Mouse (Mus musculus) left cerebral cortex, postnatal 36 days (tissue): ENCODE measurements around the gene Ripk4. TPM values are rescaled to one million over a fixed set of nuclear protein-coding genes. Genes with fewer than 3 reads are reported as not detected.

Experiments used
- DNase-seq, 2 experiments: peaks; one replicate each; pipeline ENCODE4 v3.0.0; 2021 to 2022; ENCODE audit warnings: low spot score in 2 of 2, mixed read lengths in 1 of 2
- intact Hi-C: fragments of 180-260 bp; cut with DNase I; formaldehyde crosslinking; loops from one replicate; pipeline ENCODE4 v1.15.1; 2025
- total RNA-seq, 2 experiments: library from RNA; stranded (reverse); gene quantifications; 2 replicates each; pipeline ENCODE4 v1.2.3; 2021

Gene Ripk4
- total RNA-seq: under 1 TPM; 0.27 to 0.52 TPM

GRCm38 (mm10) chr16:97763061-97763989, at the start of gene Ripk4:
Ripk4 (minus strand) TSS chr16:97763787.
- intact Hi-C loops: loop anchor here (10.0 kb wide), 1 partner anchor 439 kb away; no protein-coding TSS in a partner anchor
- DNase-seq: no peak

DNA sequence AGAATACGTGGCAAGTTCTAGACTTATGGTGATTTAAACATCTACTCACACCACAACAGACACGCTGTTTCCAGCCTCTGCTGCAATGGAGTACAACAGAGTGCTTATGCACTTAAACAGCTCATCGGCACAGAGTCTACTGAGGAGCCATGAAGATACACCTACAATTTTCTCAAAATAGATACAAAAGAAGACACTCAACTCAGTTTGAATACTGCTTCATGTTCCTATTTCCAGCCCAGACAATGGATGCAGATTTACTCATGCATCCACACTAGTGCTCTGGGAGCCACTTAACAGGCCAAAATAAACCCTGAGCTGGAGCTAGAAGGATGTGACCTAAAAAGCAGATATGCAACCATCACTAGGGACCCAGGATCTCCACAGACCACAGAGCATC, 45.3 kb upstream of the Ripk4 start:
- DNase-seq: peak; percentile 17 to 23
- intact Hi-C loops: loop anchor here (5.0 kb wide), 1 partner anchor 43 kb away; the partner anchor contains the start of gene Prdm15

DNA sequence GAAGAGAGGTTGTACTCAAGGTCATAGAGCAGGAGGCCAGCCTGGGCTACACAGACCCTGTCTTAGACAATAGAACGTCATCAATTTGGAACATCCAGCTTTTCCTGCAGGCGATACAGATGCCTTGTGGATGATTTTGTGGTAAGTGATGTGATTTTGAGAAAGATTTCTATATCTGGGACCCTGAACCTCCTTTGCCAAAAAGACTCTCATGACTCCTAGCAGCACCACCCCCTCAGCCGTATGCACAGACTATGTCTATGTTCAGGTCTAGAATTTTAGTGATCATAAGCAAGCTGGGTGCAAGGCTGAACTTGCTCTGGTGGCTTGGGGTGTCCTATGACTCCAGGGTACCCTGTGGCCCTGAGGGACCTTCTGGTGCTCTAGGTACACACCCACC, 42.1 kb upstream of the Ripk4 start:
- DNase-seq: peak in 1 of 2 experiments; percentile 13
- intact Hi-C loops: loop anchor here (5.0 kb wide), 1 partner anchor 47 kb away; the partner anchor contains the start of gene Prdm15

- intact Hi-C loops: loop anchor here (5.0 kb wide), 1 partner anchor 47 kb away; the partner anchor contains the start of gene Prdm15
- peak; percentile 73 for DNase-seq
Measured at GRCm38 (mm10) chr16:97804680-97805547, 41.3 kb upstream of the Ripk4 start.

DNA sequence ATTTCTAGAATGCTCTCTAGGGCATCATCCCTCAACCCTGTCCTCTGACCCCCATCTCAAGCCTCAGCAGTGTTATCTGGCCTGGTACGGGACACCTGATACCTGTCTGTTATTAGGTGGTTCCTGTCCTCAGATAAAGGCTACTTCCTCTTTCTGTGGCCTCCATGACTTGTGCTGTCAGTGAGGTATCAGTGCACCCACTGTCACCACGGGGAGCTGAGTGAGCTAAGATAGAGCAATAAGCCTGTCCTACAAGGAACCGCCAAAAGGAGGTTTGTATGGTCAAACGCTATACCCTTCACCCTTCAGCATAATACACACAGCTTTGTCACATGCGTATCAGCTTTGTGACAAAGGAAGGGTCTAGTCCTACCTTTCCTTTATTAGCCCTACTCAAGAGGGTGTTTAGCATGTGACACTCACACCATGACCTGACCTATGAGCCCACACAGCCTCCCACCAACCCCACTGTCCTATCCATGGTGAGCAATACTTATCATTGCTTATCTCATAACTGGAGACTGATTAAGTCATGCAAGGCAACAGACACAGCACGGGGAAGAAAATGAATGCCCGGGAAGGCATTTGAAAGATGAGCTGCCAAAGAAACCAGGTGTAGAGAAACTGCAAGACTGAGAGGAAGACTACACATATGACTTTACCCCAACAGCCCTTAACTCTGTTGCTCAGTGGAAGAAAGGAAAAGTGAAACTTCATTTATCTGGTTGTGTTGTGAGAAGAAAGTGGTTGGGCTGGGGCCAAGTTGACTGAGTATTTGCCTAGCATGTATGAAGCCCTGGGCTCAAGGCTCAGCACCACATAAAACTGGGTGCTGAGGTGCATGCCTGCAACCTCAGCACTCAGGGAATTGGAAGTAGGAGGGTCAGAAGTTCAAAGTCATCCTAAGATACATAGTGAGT, 34.6 kb upstream of the Ripk4 start:
- intact Hi-C loops: no loop called here

GRCm38 (mm10) chr16:97797212-97797611, 33.6 kb upstream of the Ripk4 start:
- intact Hi-C loops: no loop called here
- DNase-seq: no peak

More for the DNA sequence above, 34.6 kb upstream of the Ripk4 start:
- no peak for DNase-seq

DNA sequence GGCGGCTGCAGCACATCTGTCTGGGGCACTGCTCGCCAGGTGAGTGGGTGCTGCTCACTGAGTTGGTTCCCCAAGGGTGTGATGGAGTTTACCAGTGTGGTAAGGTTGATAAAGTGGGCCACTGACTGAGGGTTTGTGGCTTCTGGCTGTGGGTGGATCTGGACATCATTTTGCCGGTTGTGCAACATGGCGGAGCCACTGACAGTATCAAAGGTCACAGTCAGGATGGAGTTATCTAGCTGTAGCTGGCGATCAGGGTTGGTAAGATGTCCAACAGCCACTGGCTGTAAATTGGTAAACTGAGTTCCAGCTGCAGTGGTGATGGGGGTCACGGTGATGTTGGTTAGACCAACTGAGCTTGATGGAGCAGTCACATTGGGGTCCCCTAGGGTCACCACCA, 30.7 kb upstream of the Ripk4 start:
- DNase-seq: no peak
- intact Hi-C loops: no loop called here

GRCm38 (mm10) chr16:97783057-97783456, 19.5 kb upstream of the Ripk4 start:
- DNase-seq: no peak
- intact Hi-C loops: loop anchor here (10.0 kb wide), 2 partner anchors 258 to 468 kb away; no protein-coding TSS in a partner anchor

- peak; percentile 73 for DNase-seq
- intact Hi-C loops: no loop called here
Measured at GRCm38 (mm10) chr16:97778353-97779025, 14.9 kb upstream of the Ripk4 start.

DNA sequence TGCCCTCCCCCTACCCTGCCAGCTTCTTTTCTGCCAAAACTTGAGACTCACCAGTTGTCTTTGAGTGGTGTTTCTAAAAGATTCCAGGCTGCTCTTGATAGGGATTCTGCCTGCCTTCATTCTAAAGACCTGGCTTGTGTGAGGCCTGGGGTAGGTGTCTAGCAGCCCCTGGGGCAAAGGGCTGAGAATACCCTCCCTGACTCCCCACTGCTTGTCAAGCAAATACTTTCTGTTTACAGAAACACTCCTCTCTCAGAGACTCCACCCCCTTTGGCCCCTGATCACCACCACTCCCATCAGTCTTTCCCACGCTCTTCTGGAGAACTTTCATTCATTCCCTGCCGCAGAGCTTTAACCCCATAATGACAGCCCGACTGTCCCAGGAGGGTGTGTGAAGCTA, 2.9 kb upstream of the Ripk4 start:
- no peak for DNase-seq
- intact Hi-C loops: loop anchor here (10.0 kb wide), 1 partner anchor 442 kb away; no protein-coding TSS in a partner anchor

DNA sequence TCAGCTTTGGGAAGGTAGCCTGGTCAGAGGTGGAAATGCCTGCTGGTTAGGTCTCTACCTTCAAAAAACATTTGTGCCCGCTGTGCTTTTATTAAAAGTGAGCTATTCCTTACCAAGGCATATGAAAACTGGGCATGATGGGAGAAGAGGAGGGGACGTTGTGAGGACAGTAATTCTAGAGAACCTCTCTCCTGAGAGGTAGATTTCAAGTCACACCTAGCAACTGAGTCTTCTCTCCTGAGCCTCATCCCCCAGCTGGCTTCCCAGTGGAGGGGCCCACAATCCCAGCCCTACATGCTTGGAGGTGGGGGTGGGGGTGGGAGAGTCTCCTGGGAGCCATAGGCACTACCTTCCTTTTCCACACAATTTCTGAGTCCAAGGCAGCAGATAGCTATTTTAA, 1.0 kb upstream of the Ripk4 start:
- no peak for DNase-seq
- intact Hi-C loops: loop anchor here (10.0 kb wide), 1 partner anchor 440 kb away; no protein-coding TSS in a partner anchor

DNA sequence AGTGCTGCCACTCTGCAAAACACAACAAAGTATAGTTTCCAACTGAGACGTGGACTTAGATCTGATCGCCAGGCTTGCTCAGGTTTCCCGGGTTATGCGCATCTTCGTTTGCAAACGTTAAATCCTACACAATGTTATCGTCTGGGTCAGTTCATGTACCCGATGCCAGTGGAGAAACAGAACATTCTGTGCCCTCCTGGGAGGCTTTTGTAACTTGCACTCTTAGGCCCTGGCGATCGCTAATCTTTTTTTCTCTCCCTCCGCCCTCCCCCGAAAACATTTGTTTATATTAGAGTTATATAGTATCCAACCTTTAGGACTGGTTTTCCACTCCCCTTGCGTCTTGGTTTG, 378 bp upstream of the Ripk4 start:
- no peak for DNase-seq
- intact Hi-C loops: loop anchor here (10.0 kb wide), 1 partner anchor 439 kb away; no protein-coding TSS in a partner anchor

DNA sequence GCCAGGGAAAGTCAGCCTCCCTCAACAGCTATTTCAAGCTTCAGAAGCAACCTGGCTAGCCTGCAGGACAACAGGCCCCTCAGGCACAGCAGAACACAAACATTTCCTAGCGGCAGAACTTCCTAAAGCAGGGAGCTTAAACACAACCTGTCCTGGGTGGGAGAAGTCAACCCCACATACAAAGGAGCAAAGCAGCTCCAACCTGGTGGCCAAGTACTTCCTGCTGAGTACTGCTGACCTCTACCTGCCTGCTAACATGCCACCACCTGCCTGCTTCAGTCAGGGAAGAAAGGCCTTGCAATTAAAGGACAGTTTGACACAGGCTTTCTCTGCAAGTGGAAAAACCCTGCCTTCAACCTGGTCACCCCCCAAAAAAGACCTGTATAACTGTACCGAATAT, 1.8 kb downstream of the Ripk4 start:
- intact Hi-C loops: loop anchor here (10.0 kb wide), 1 partner anchor 437 kb away; no protein-coding TSS in a partner anchor
- no peak for DNase-seq

DNA sequence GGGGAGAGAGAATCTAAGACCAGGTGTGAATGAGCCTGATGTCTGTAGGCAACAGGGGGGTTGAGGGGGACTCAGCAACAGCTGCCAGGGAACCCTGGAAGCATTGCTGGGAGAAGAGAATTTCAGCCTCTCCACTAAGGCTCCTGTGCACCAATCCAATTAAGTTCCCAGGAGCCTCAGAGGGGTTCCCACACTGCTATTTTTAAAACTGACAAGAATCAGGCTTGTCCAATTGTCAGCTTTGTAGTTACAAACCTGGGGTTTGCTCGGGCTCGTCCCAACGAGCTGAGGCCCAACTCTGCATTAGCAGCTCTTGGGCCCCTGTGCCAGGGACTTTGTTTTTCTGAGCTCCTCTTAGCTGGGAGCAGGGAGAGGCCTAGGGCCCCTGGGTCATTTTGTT, 3.9 kb downstream of the Ripk4 start:
- intact Hi-C loops: loop anchor here (10.0 kb wide), 1 partner anchor 435 kb away; no protein-coding TSS in a partner anchor
- DNase-seq: no peak

DNA sequence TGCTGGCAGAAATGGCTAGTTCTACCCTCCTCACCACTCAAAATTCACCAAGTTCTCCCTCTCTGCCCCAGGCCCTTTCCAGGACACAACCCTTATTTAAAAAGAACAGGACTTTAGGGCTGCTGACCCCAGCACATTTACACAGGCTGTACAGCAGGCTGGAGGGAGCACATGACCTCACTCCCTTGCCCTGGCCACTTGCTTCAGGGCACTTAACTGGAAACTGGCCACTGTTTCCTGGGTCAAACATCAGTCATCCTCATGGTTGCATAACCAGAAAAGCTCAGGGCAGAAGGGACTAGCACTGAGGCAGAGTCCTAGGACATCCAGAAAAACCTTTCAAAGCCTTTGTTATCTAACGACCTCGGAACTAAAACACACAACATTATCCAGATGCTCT, 5.3 kb downstream of the Ripk4 start:
- DNase-seq: no peak
- intact Hi-C loops: no loop called here

DNA sequence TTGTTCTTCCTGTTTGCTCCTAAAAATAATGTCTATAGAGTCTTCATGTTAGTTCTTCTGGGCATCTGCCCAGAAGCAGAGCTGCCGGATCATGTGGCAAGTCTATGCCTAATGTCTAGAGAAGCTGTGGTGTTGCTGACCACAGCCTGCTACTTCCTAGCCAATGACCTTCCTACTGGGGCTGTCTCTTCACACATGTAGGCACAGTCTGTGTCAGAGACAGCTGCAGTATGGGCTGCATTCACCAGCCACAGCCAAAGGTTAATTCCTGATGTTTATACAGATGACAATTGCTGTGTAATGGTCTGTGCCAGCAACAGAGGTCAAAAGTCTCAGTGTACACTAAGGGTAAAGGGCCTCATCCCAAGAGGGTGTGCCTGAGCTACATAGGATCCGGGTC, 7.1 kb downstream of the Ripk4 start:
- no peak for DNase-seq
- intact Hi-C loops: no loop called here

GRCm38 (mm10) chr16:97752316-97752941, 11.2 kb downstream of the Ripk4 start:
- no peak for DNase-seq
- intact Hi-C loops: no loop called here

DNA sequence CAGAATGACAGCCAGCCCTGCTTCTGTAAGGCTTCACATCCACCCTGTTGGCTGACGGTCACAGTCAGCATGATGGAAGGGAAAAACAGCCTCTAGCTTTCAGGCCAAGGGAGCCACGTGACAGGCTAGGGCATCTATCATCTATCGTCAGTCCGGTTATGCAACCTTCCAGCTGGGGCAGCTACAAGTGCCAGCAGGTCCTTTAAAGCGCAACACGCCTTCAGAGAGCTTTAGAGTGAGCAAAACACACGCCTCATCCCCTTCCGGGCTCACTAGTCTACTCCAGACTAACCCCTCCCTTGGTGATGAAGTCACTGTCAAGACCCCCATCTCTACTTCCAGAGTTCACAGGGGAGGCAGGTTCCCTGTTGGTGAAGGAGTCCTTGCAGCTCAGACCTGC, 11.7 kb downstream of the Ripk4 start:
- DNase-seq: no peak
- intact Hi-C loops: no loop called here
